Mouse (Mus musculus) lung, embryonic 14.5 days (tissue): ENCODE data around the gene Magee1. TPM values are rescaled to one million over a fixed set of nuclear protein-coding genes. Genes with fewer than 3 reads are reported as not detected.
"Not testable (repeated sequence)": the region's sequence is repeated elsewhere in the genome, so short reads cannot be mapped to it uniquely, and the experiment has no call there.

ENCODE experiments used
- ATAC-seq: fragments of 200-750 bp; cut with Nextera tagmentation; 2 replicates; pipeline ENCODE4 v1.8.0; 2017; ENCODE audit warnings: mild to moderate bottlenecking, moderate TSS enrichment, moderate library complexity; ENCODE audit not compliant: insufficient read depth
- DNase-seq: peaks from one replicate; pipeline ENCODE4 v3.0.0-alpha.2; 2015
- H3K27ac ChIP-seq: fragments of 300-500 bp; sonication (generic); 2 replicates; pipeline ENCODE4 v1.5.1; 2014; ENCODE audit warnings: low read depth, mild to moderate bottlenecking, moderate library complexity
- H3K27me3 ChIP-seq: fragments of 300-500 bp; sonication (generic); 2 replicates; pipeline ENCODE4 v1.6.1; 2014; ENCODE audit warnings: low read length, control low read depth; ENCODE audit not compliant: insufficient read depth
- H3K36me3 ChIP-seq: fragments of 300-500 bp; sonication (generic); 2 replicates; pipeline ENCODE4 v1.6.1; 2014; ENCODE audit warnings: control low read depth; ENCODE audit not compliant: insufficient read depth
- H3K4me1 ChIP-seq: fragments of 300-500 bp; sonication (generic); 2 replicates; pipeline ENCODE4 v1.6.1; 2014; ENCODE audit warnings: antibody characterized with exemption, control low read depth; ENCODE audit not compliant: insufficient read depth
- H3K4me2 ChIP-seq: fragments of 300-500 bp; sonication (generic); 2 replicates; pipeline ENCODE4 v1.6.1; 2014; ENCODE audit warnings: mild to moderate bottlenecking
- H3K4me3 ChIP-seq: fragments of 300-500 bp; sonication (generic); 2 replicates; pipeline ENCODE4 v1.5.1; 2014; ENCODE audit warnings: low read depth, low read length
- H3K9ac ChIP-seq: fragments of 300-500 bp; sonication (generic); 2 replicates; pipeline ENCODE4 v1.6.1; 2014
- H3K9me3 ChIP-seq: fragments of 300-500 bp; sonication (generic); 2 replicates; pipeline ENCODE4 v1.6.1; 2016; ENCODE audit warnings: low read depth, low read length, control low read depth
- CTCF ChIP-seq: IDR thresholded peaks from 2 replicates; pipeline ENCODE4 v1.5.1; 2016; ENCODE audit warnings: antibody characterized with exemption, low read depth
- WGBS: fragments of 180-500 bp; shearing (Covaris S2); extraction: QIAGEN DNeasy Blood & Tissue Kit; methylation state at CpG from one replicate; pipeline ENCODE4 v1.1.7; 2014; 5-methylcytosine and 5-hydroxymethylcytosine counted together
- polyA plus RNA-seq: library from polyadenylated mRNA; unstranded; fragments of >200 nt; fragmentation: Nextera tagmentation; extraction: Ambion mirVana; gene quantifications from 2 replicates; pipeline ENCODE4 v1.2.1, GENCODE M21; 2014

The Magee1 gene
- 11.2 and 11.7 TPM in 2 replicates for polyA plus RNA-seq

- no peaks in the 10 kb centered on the region for H3K9me3 ChIP-seq
- 12% methylated on average over 58 of the region's 65 CpGs for WGBS
- DNase-seq (peak; percentile 78), ATAC-seq (peak; percentile 81)
- TF ChIP-seq CTCF: no peak
- no peak within 1 kb of the TSS for H3K27ac ChIP-seq
- H3K9ac ChIP-seq: peak within 1 kb of the TSS; percentile 44; the same call in 1 of the 2 replicates
- H3K4me1 ChIP-seq: no peaks in the 10 kb centered on the region
- H3K4me2 ChIP-seq: peak within 1 kb of the TSS; percentile 72
- H3K27me3 ChIP-seq: peaks cover 4% of the 10 kb centered on the region; the same call in 1 of the 2 replicates
- peak within 1 kb of the TSS; percentile 53 for H3K4me3 ChIP-seq
- H3K36me3 ChIP-seq: no peaks in the 10 kb centered on the region
Observed at GRCm38 (mm10) chrX:105120275-105121226, at the start of gene Magee1. TSS of gene Magee1 (plus strand) at chrX:105120378.

GRCm38 (mm10) chrX:105079151-105079550, 41.0 kb upstream of the Magee1 start:
- Histone ChIP-seq H3K4me2 (peak overlapping the region; percentile 69), H3K4me3 (peak overlapping the region; percentile 54), H3K36me3 (peaks cover 23% of the 10 kb centered on the region; the same call in 1 of the 2 replicates), H3K27ac (no peak overlapping the region), H3K9ac (peak overlapping the region; percentile 44), H3K9me3 (no peaks in the 10 kb centered on the region), H3K4me1 (no peaks in the 10 kb centered on the region), H3K27me3 (no peaks in the 10 kb centered on the region)
- ATAC-seq (peak; percentile 67), DNase-seq (no peak)
- TF ChIP-seq CTCF: no peak
- 5% methylated on average over 12 of the region's 12 CpGs for WGBS

- peaks cover 25% of the 10 kb centered on the region; the same call in 1 of the 2 replicates for H3K36me3 ChIP-seq
- H3K27me3 ChIP-seq: no peaks in the 10 kb centered on the region
- ATAC-seq: peak; percentile 99
- no peaks in the 10 kb centered on the region for H3K9me3 ChIP-seq
- peak within 1 kb of the TSS; percentile 56 for H3K9ac ChIP-seq
- H3K4me1 ChIP-seq: no peaks in the 10 kb centered on the region
- TF ChIP-seq CTCF: no peak
- peak; percentile 95 for DNase-seq
- no peak within 1 kb of the TSS for H3K27ac ChIP-seq
- H3K4me3 ChIP-seq: peak within 1 kb of the TSS; percentile 54
- H3K4me2 ChIP-seq: peak within 1 kb of the TSS; percentile 69
- WGBS: 2% methylated on average over 32 of the region's 35 CpGs
Observed at GRCm38 (mm10) chrX:105079615-105080092, 40.5 kb upstream of the Magee1 start, which contains the start of gene Pbdc1. TSS of gene Pbdc1 (plus strand) at chrX:105079756.

GRCm38 (mm10) chrX:105080096-105080495, 40.1 kb upstream of the Magee1 start:
- TF ChIP-seq CTCF: no peak
- ATAC-seq: peak; percentile 22; the same call in 1 of the 2 replicates
- no peaks in the 10 kb centered on the region for H3K4me1 ChIP-seq
- H3K4me2 ChIP-seq: peak overlapping the region; percentile 69
- H3K27ac ChIP-seq: no peak overlapping the region
- DNase-seq: no peak
- H3K4me3 ChIP-seq: peak overlapping the region; percentile 54
- H3K9me3 ChIP-seq: no peaks in the 10 kb centered on the region
- peaks cover 25% of the 10 kb centered on the region; the same call in 1 of the 2 replicates for H3K36me3 ChIP-seq
- no peaks in the 10 kb centered on the region for H3K27me3 ChIP-seq
- H3K9ac ChIP-seq: peak overlapping the region; percentile 56
- 8% methylated on average over 8 of the region's 8 CpGs for WGBS

- not testable (repeated sequence) for H3K27ac ChIP-seq, H3K9me3 ChIP-seq
- WGBS: 90% methylated on average over 7 of the region's 7 CpGs
Observed at GRCm38 (mm10) chrX:105083013-105083412, 37.2 kb upstream of the Magee1 start.

GRCm38 (mm10) chrX:105104175-105104574, 16.0 kb upstream of the Magee1 start:
- 43% methylated on average over 5 of the region's 5 CpGs for WGBS
- Histone ChIP-seq H3K27me3 (no peaks in the 10 kb centered on the region), H3K36me3 (no peaks in the 10 kb centered on the region), H3K4me3 (no peak overlapping the region), H3K27ac (no peak overlapping the region), H3K9ac (no peak overlapping the region), H3K4me2 (no peak overlapping the region), H3K9me3 (no peaks in the 10 kb centered on the region), H3K4me1 (no peaks in the 10 kb centered on the region)
- DNase-seq (peak; percentile 66), ATAC-seq (no peak)
- peak; percentile 56 for TF ChIP-seq CTCF

More at GRCm38 (mm10) chrX:105083013-105083412, 37.2 kb upstream of the Magee1 start:
- H3K4me3 ChIP-seq, H3K4me1 ChIP-seq, ATAC-seq, DNase-seq, H3K27me3 ChIP-seq, H3K9ac ChIP-seq, H3K4me2 ChIP-seq: not testable (repeated sequence)
- H3K36me3 ChIP-seq: peaks cover 30% of the 10 kb centered on the region; the same call in 1 of the 2 replicates

- no peaks in the 10 kb centered on the region for H3K4me1 ChIP-seq
- H3K4me3 ChIP-seq: no peak overlapping the region
- H3K27me3 ChIP-seq: no peaks in the 10 kb centered on the region
- no peak overlapping the region for H3K27ac ChIP-seq
- 58% methylated on average over 2 of the region's 2 CpGs for WGBS
- TF ChIP-seq CTCF: no peak
- no peak overlapping the region for H3K9ac ChIP-seq
- ATAC-seq (no peak), DNase-seq (no peak)
- no peaks in the 10 kb centered on the region for H3K9me3 ChIP-seq
- H3K4me2 ChIP-seq: no peak overlapping the region
- no peaks in the 10 kb centered on the region for H3K36me3 ChIP-seq
Observed at GRCm38 (mm10) chrX:105114994-105115393, 5.2 kb upstream of the Magee1 start.
